In genomic region chr6:135340355-135341075, GRCm38 (mm10) we compare ENCODE assay signal across 10 mouse cellular contexts. TPM values are rescaled to one million over a fixed set of nuclear protein-coding genes. Genes with fewer than 3 reads are reported as not detected.
A peak's percentile ranks its signal among the peaks of the same experiment; 100 is the strongest.
DNase-seq lines count a peak whose midpoint lies in the region; ATAC-seq and TF ChIP-seq lines count a peak whose summit lies in the region.
"Had no signal": no experiment of that assay in that cellular context is flagged by ENCODE, and none has a peak within 500 bp of the region (broad histone marks: within the 10 kb centered on the region; RNA-seq: fewer than 3 reads in every experiment).

No protein-coding gene starts in this region.

- H3K4me1 ChIP-seq in lung, postnatal 0 days (ENCODE audit: insufficient read depth, low read depth, low read length): no peaks in the 10 kb centered on the region; the same call in 1 of the 2 replicates

- no peaks in the 10 kb centered on the region for H3K27me3 ChIP-seq in lung, postnatal 0 days (replicated peaks; ENCODE audit: insufficient read depth, low read length)

- WGBS in lung, postnatal 0 days: 48% methylated on average over 9 of the region's 9 CpGs

- TF ChIP-seq EP300 in lung, postnatal 0 days (IDR thresholded peaks at IDR 0.05): no peak

- no peak for TF ChIP-seq CTCF in lung, postnatal 0 days (IDR thresholded peaks at IDR 0.05)

- no peak for DNase-seq in lung, postnatal 0 days (ENCODE audit: low spot score)
- DNase-seq in lung, postnatal 14 days: no peak
- peak; percentile 30 to 43 for DNase-seq in heart, adult 9 months (ENCODE audit: low spot score in 2 of 2)
- DNase-seq in kidney, postnatal 10 days: peak; percentile 71
- peak; percentile 36 for DNase-seq in yolk sac, embryonic 10.5 days (ENCODE audit: low spot score)
- DNase-seq in urinary bladder, adult 18-20 months (ENCODE audit: low spot score in 2 of 2): no peak
- no peak for DNase-seq in left cerebral cortex, adult 11 months (ENCODE audit: low spot score)
- DNase-seq: right cerebral cortex, postnatal 25 days had no signal

- ATAC-seq in lung, postnatal 0 days: peak; percentile 47

- H3K9ac ChIP-seq in lung, postnatal 0 days (replicated peaks; ENCODE audit: low read depth): no peak overlapping the region

- no peaks in the 10 kb centered on the region for H3K9me3 ChIP-seq in lung, postnatal 0 days (ENCODE audit: low read length)
- H3K9me3 ChIP-seq: megakaryocyte, embryonic 14.5 days had no signal

- H3K27ac ChIP-seq in lung, postnatal 0 days (ENCODE audit: low read length): no peak overlapping the region

- H3K4me3 ChIP-seq in lung, postnatal 0 days (ENCODE audit: low read depth, low read length): no peak overlapping the region
- H3K4me3 ChIP-seq: megakaryocyte, embryonic 14.5 days had no signal

- no peaks in the 10 kb centered on the region for H3K36me3 ChIP-seq in lung, postnatal 0 days (ENCODE audit: insufficient read depth, low read length)

- H3K4me2 ChIP-seq in lung, postnatal 0 days (replicated peaks; ENCODE audit: low read depth, low read length): no peak overlapping the region

RNA-seq across cellular contexts. Expression of gene Emp1, which starts 21.8 kb away (rescaled TPM):
- 127 and 136 TPM in 2 replicates for polyA plus RNA-seq in lung, postnatal 0 days (2015; fragmentation: Nextera tagmentation; extraction: Ambion mirVana)

RNA-seq across cellular contexts. Expression of gene Pbp2, which starts 30.3 kb away (rescaled TPM):
- polyA plus RNA-seq in lung, postnatal 0 days (2015; fragmentation: Nextera tagmentation; extraction: Ambion mirVana): 0.42 and 1.6 TPM in 2 replicates
- polyA plus RNA-seq: forebrain, embryonic 11.5 days had no signal

Comparison
In these comparisons a context has a peak if more than half of its experiments do, and no peak if none do; other contexts are left out.
1. DNase-seq: peak in heart, adult 9 months (2 of 2), kidney, postnatal 10 days (single experiment) and yolk sac, embryonic 10.5 days (single experiment); none in lung, postnatal 0 days (single experiment), lung, postnatal 14 days (single experiment), urinary bladder, adult 18-20 months (0 of 2) and left cerebral cortex, adult 11 months (single experiment).